ENCODE assay signal across 14 mouse cellular contexts in the genomic region with DNA sequence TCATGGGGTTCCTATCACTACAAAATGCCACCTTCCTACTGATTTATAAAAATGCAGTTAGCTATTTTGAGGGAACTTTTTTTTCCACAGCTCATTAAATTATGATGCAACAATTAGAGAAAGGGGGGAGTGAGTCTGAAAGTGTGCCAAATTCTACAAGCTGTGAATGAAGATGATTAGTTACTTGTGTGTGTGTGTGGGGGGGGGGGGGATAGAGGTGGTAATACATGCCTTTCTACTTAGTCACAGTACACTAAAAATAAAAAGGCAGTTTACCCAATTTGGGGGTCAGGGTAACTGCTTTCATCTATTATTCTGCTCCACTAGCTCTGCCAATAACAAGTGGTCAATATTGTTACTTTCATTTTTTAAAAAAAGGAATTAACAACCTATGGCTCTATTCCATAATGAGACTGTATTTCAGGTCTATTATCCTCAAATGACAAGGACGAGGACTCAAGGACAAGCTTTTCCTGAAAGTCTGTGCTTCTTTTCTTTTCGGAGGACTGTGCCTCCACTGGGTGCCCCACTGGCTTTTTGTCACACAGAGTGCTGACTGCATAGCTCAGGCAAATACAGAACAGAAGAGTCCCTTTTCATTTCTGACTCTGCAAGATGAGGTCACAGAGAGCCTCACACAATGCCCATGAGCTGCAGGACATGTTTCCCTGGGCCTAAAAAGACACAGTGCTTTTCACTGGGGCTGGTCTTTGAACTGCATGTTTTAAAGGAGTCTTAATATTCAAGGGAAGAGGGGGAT. TPM values are rescaled to one million over a fixed set of nuclear protein-coding genes. Genes with fewer than 3 reads are reported as not detected.
DNase-seq lines count a peak whose midpoint lies in the region; ATAC-seq and TF ChIP-seq lines count a peak whose summit lies in the region.
"Had no signal": no experiment of that assay in that cellular context is flagged by ENCODE, and none has a peak within 500 bp of the region (broad histone marks: within the 10 kb centered on the region; RNA-seq: fewer than 3 reads in every experiment).

No protein-coding gene starts in this region.

- H3K9ac ChIP-seq in forebrain, postnatal 0 days, result no peak overlapping the region
- no peak overlapping the region for H3K9ac ChIP-seq in forebrain, embryonic 14.5 days (ENCODE audit: low read length)
- no peak overlapping the region for H3K9ac ChIP-seq in intestine, postnatal 0 days (ENCODE audit: low read depth, low read length)
- H3K9ac ChIP-seq: heart, embryonic 15.5 days; limb, embryonic 12.5 days had no signal

- 23% methylated on average over 2 of the region's 2 CpGs for WGBS in forebrain, embryonic 10.5 days
- 12% methylated on average over 2 of the region's 2 CpGs for WGBS in forebrain, postnatal 0 days
- 8% methylated on average over 2 of the region's 2 CpGs for WGBS in forebrain, embryonic 14.5 days
- 47% methylated on average over 2 of the region's 2 CpGs for WGBS in midbrain, embryonic 10.5 days
- WGBS in intestine, postnatal 0 days, result 77% methylated on average over 2 of the region's 2 CpGs

- H3K4me3 ChIP-seq in forebrain, embryonic 10.5 days, result no peak overlapping the region
- no peak overlapping the region for H3K4me3 ChIP-seq in forebrain, postnatal 0 days (ENCODE audit: low read depth, low read length)
- no peak overlapping the region for H3K4me3 ChIP-seq in forebrain, embryonic 14.5 days (ENCODE audit: low read depth, low read length)
- H3K4me3 ChIP-seq in midbrain, embryonic 10.5 days, result no peak overlapping the region
- H3K4me3 ChIP-seq in intestine, postnatal 0 days (ENCODE audit: low read depth, low read length), result no peak overlapping the region
- H3K4me3 ChIP-seq: heart, embryonic 15.5 days; limb, embryonic 12.5 days had no signal

- no peak for TF ChIP-seq CTCF in forebrain, postnatal 0 days (IDR thresholded peaks at IDR 0.05; ENCODE audit: low read depth)
- TF ChIP-seq CTCF in intestine, postnatal 0 days (IDR thresholded peaks at IDR 0.05; ENCODE audit: low read depth), result no peak

- H3K27ac ChIP-seq in forebrain, embryonic 10.5 days, result no peak overlapping the region
- H3K27ac ChIP-seq in forebrain, postnatal 0 days (ENCODE audit: low read depth, low read length), result no peak overlapping the region
- no peak overlapping the region for H3K27ac ChIP-seq in forebrain, embryonic 14.5 days (ENCODE audit: low read depth, low read length)
- H3K27ac ChIP-seq in midbrain, embryonic 10.5 days (replicated peaks), result 0 out of 2 replicates have a peak overlapping the region, but pooled peaks have one; percentile 13
- no peak overlapping the region for H3K27ac ChIP-seq in intestine, postnatal 0 days (ENCODE audit: low read depth, low read length)
- H3K27ac ChIP-seq: heart, embryonic 15.5 days; limb, embryonic 12.5 days had no signal

- no peak overlapping the region for H3K4me2 ChIP-seq in forebrain, postnatal 0 days (ENCODE audit: low read depth)
- no peak overlapping the region for H3K4me2 ChIP-seq in forebrain, embryonic 14.5 days (ENCODE audit: low read length)
- no peak overlapping the region for H3K4me2 ChIP-seq in intestine, postnatal 0 days (replicated peaks; ENCODE audit: low read depth)
- H3K4me2 ChIP-seq: heart, embryonic 15.5 days; limb, embryonic 12.5 days had no signal

- ATAC-seq in forebrain, postnatal 0 days, result no peak; the same call in 1 of the 2 replicates
- peak; percentile 82 for ATAC-seq in forebrain, embryonic 14.5 days
- ATAC-seq in intestine, postnatal 0 days, result no peak

- no peaks in the 10 kb centered on the region for H3K27me3 ChIP-seq in forebrain, embryonic 10.5 days (ENCODE audit: poor library complexity, severe bottlenecking)
- H3K27me3 ChIP-seq in forebrain, postnatal 0 days (ENCODE audit: insufficient read depth, low read length), result no peaks in the 10 kb centered on the region
- H3K27me3 ChIP-seq in forebrain, embryonic 14.5 days (replicated peaks; ENCODE audit: control insufficient read depth, insufficient read depth, low read length), result no peaks in the 10 kb centered on the region
- no peaks in the 10 kb centered on the region for H3K27me3 ChIP-seq in midbrain, embryonic 10.5 days (ENCODE audit: low read depth, poor library complexity, severe bottlenecking)
- H3K27me3 ChIP-seq in intestine, postnatal 0 days (replicated peaks; ENCODE audit: control insufficient read depth, insufficient read depth, low read length), result no peaks in the 10 kb centered on the region
- H3K27me3 ChIP-seq: heart, embryonic 15.5 days; limb, embryonic 12.5 days had no signal

- H3K9me3 ChIP-seq in forebrain, embryonic 10.5 days, result no peaks in the 10 kb centered on the region
- H3K9me3 ChIP-seq in forebrain, postnatal 0 days (ENCODE audit: low read length), result no peaks in the 10 kb centered on the region
- H3K9me3 ChIP-seq in forebrain, embryonic 14.5 days (replicated peaks; ENCODE audit: control insufficient read depth, low read length), result no peaks in the 10 kb centered on the region
- no peaks in the 10 kb centered on the region for H3K9me3 ChIP-seq in midbrain, embryonic 10.5 days (replicated peaks)
- no peaks in the 10 kb centered on the region for H3K9me3 ChIP-seq in intestine, postnatal 0 days (ENCODE audit: control insufficient read depth)
- H3K9me3 ChIP-seq: heart, embryonic 15.5 days; limb, embryonic 12.5 days had no signal

- peaks cover 11% of the 10 kb centered on the region for H3K4me1 ChIP-seq in forebrain, embryonic 10.5 days
- H3K4me1 ChIP-seq in forebrain, postnatal 0 days (ENCODE audit: insufficient read depth), result no peaks in the 10 kb centered on the region
- 0 out of 2 replicates have a peak, but pooled peaks cover 7% of the 10 kb centered on the region for H3K4me1 ChIP-seq in forebrain, embryonic 14.5 days (ENCODE audit: control insufficient read depth, insufficient read depth, low read length)
- H3K4me1 ChIP-seq in midbrain, embryonic 10.5 days, result peaks cover 7% of the 10 kb centered on the region
- no peaks in the 10 kb centered on the region for H3K4me1 ChIP-seq in intestine, postnatal 0 days (replicated peaks; ENCODE audit: control insufficient read depth, insufficient read depth, low read length)
- H3K4me1 ChIP-seq: heart, embryonic 15.5 days; limb, embryonic 12.5 days had no signal

- no peaks in the 10 kb centered on the region for H3K36me3 ChIP-seq in forebrain, embryonic 10.5 days (replicated peaks)
- H3K36me3 ChIP-seq in forebrain, postnatal 0 days (ENCODE audit: insufficient read depth), result no peaks in the 10 kb centered on the region
- H3K36me3 ChIP-seq in forebrain, embryonic 14.5 days (ENCODE audit: control insufficient read depth, insufficient read depth, low read length), result no peaks in the 10 kb centered on the region
- no peaks in the 10 kb centered on the region for H3K36me3 ChIP-seq in midbrain, embryonic 10.5 days
- no peaks in the 10 kb centered on the region for H3K36me3 ChIP-seq in intestine, postnatal 0 days (ENCODE audit: control insufficient read depth, insufficient read depth)
- H3K36me3 ChIP-seq: heart, embryonic 15.5 days; limb, embryonic 12.5 days had no signal

- DNase-seq in forebrain, embryonic 10.5 days (ENCODE audit: extremely low spot score, low spot score), result peak; percentile 15
- DNase-seq in forebrain, postnatal 0 days, result no peak
- DNase-seq in brain, adult 2 months (ENCODE audit: low read depth, low spot score), result peak; percentile 22
- peak; percentile 41 for DNase-seq in forebrain, embryonic 14.5 days (ENCODE audit: low spot score)
- no peak for DNase-seq in midbrain, embryonic 10.5 days (ENCODE audit: low spot score)
- no peak for DNase-seq in right cerebral cortex, postnatal 25 days
- no peak for DNase-seq in thymus, adult 18-20 months
- DNase-seq: cerebellum, adult 9-10 months; gastrocnemius, postnatal 10 days; kidney, adult 9 months; thymus, postnatal 36 days had no signal

RNA-seq across cellular contexts. Expression of a gene that starts 33.4 kb away (rescaled TPM):
- polyA plus RNA-seq in forebrain, embryonic 10.5 days (2016; fragmentation: Nextera tagmentation; extraction: Ambion mirVana), result 0.07 and 0.27 TPM in 2 replicates
- 1.6 and 1.8 TPM in 2 replicates for total RNA-seq in forebrain, postnatal 0 days (2014; rRNA removed)
- polyA plus RNA-seq in forebrain, postnatal 0 days (2015; fragmentation: Nextera tagmentation; extraction: Ambion mirVana), result 0.44 and 0.59 TPM in 2 replicates
- 0.48 and 1.1 TPM in 2 replicates for polyA plus RNA-seq in forebrain, embryonic 14.5 days (2014; fragmentation: Nextera tagmentation; extraction: Ambion mirVana)
- polyA plus RNA-seq in midbrain, embryonic 10.5 days (2016; fragmentation: Nextera tagmentation; extraction: Ambion mirVana), result 0.48 and 0.83 TPM in 2 replicates
- polyA plus RNA-seq in intestine, postnatal 0 days (2015; fragmentation: Nextera tagmentation; extraction: Ambion mirVana), result 1.0 and 1.2 TPM in 2 replicates

Comparison
In these comparisons a context has a peak if more than half of its experiments do, and no peak if none do; other contexts are left out.
1. DNase-seq: peak in forebrain, embryonic 10.5 days (single experiment), brain, adult 2 months (single experiment) and forebrain, embryonic 14.5 days (single experiment); none in forebrain, postnatal 0 days (single experiment), midbrain, embryonic 10.5 days (single experiment), right cerebral cortex, postnatal 25 days (single experiment) and thymus, adult 18-20 months (0 of 2).